Mouse (Mus musculus) lung, embryonic 15.5 days (tissue): ENCODE results near the gene Upf1. TPM values are rescaled to one million over a fixed set of nuclear protein-coding genes. Genes with fewer than 3 reads are reported as not detected.
A peak's percentile ranks its signal among the peaks of the same experiment; 100 is the strongest.

Experiments
- ATAC-seq: fragments of 200-750 bp; cut with Nextera tagmentation; 2 replicates; pipeline ENCODE4 v1.8.0; 2017; ENCODE audit warnings: moderate number of reproducible peaks, borderline replicate concordance; ENCODE audit not compliant: low FRiP score, low TSS enrichment; ENCODE audit errors: extremely low read depth
- H3K27ac ChIP-seq: fragments of 300-500 bp; sonication (generic); 2 replicates; pipeline ENCODE4 v1.5.1; 2015; ENCODE audit warnings: moderate library complexity, mild to moderate bottlenecking, inconsistent platforms
- H3K27me3 ChIP-seq: fragments of 300-500 bp; sonication (generic); 2 replicates; pipeline ENCODE4 v1.6.1; 2015; ENCODE audit warnings: inconsistent platforms
- H3K36me3 ChIP-seq: fragments of 300-500 bp; sonication (generic); 2 replicates; pipeline ENCODE4 v1.6.1; 2015; ENCODE audit warnings: inconsistent platforms
- H3K4me1 ChIP-seq: fragments of 300-500 bp; sonication (generic); 2 replicates; pipeline ENCODE4 v1.6.1; 2015; ENCODE audit warnings: inconsistent platforms
- H3K4me2 ChIP-seq: fragments of 300-500 bp; sonication (generic); 2 replicates; pipeline ENCODE4 v1.6.1; 2015; ENCODE audit warnings: inconsistent platforms, mild to moderate bottlenecking, moderate library complexity
- H3K4me3 ChIP-seq: fragments of 300-500 bp; sonication (generic); 2 replicates; pipeline ENCODE4 v1.5.1; 2015; ENCODE audit warnings: mild to moderate bottlenecking, inconsistent platforms
- H3K9ac ChIP-seq: fragments of 300-500 bp; sonication (generic); 2 replicates; pipeline ENCODE4 v1.6.1; 2015; ENCODE audit warnings: inconsistent platforms
- H3K9me3 ChIP-seq: fragments of 300-500 bp; sonication (generic); 2 replicates; pipeline ENCODE4 v1.6.1; 2016; ENCODE audit warnings: inconsistent platforms
- WGBS: fragments of 180-500 bp; shearing (Covaris S2); methylation state at CpG from one replicate; pipeline ENCODE4 v1.1.7; 2015; 5-methylcytosine and 5-hydroxymethylcytosine counted together
- polyA plus RNA-seq: library from polyadenylated mRNA; unstranded; fragments of >200 nt; fragmentation: Nextera tagmentation; extraction: Ambion mirVana; gene quantifications from 2 replicates; pipeline ENCODE4 v1.2.1, GENCODE M21; 2015

The Upf1 gene
- polyA plus RNA-seq, 1 experiment from 2014 or later, result 17.3 TPM

- peak within 1 kb of the TSS; percentile 83 for H3K27ac ChIP-seq
- peaks cover 29% of the 10 kb centered on the region for H3K36me3 ChIP-seq
- peak within 1 kb of the TSS; percentile 89 for H3K9ac ChIP-seq
- H3K4me1 ChIP-seq, result peaks cover 33% of the 10 kb centered on the region
- H3K9me3 ChIP-seq, result no peaks in the 10 kb centered on the region
- ATAC-seq, result peak; percentile 93
- H3K4me3 ChIP-seq, result peak within 1 kb of the TSS; percentile 82
- WGBS, result 2% methylated on average over 36 of the region's 36 CpGs
- H3K4me2 ChIP-seq, result peak within 1 kb of the TSS; percentile 67
- H3K27me3 ChIP-seq, result no peaks in the 10 kb centered on the region
These were observed 70.4 kb downstream of the Upf1 start, which contains the start of gene Homer3 for GRCm38 (mm10) chr8:70282603-70283135. TSS of gene Homer3 (plus strand) at chr8:70282827.

Other genes starting within 250 kb of the Upf1 start
- 0.22 and 0.23 TPM in 2 replicates for gene Ncan, start 232.4 kb downstream of the Upf1 start, polyA plus RNA-seq
- gene Nr2c2ap, start 221.9 kb downstream of the Upf1 start, polyA plus RNA-seq, result 30.9 and 32.5 TPM in 2 replicates
- gene Rfxank, start 214.1 kb downstream of the Upf1 start, polyA plus RNA-seq, result 20.3 TPM in 2 replicates
- gene Borcs8, start 213.8 kb downstream of the Upf1 start, polyA plus RNA-seq, result 44.9 and 45.7 TPM in 2 replicates
- 0.21 and 0.22 TPM in 2 replicates for gene Mef2b, start 213.6 kb downstream of the Upf1 start, polyA plus RNA-seq
- gene Tmem161a, start 180.9 kb downstream of the Upf1 start, polyA plus RNA-seq, result 69.7 TPM in 2 replicates
- 3.9 and 4.4 TPM in 2 replicates for gene Slc25a42, start 141.0 kb downstream of the Upf1 start, polyA plus RNA-seq
- 26.7 and 27.7 TPM in 2 replicates for gene Sugp2, start 119.1 kb downstream of the Upf1 start, polyA plus RNA-seq
- gene Armc6, start 118.8 kb downstream of the Upf1 start, polyA plus RNA-seq, result 24.2 and 30.1 TPM in 2 replicates
- gene Homer3, start 70.5 kb downstream of the Upf1 start, polyA plus RNA-seq, result 70.4 and 73.0 TPM in 2 replicates
- 46.0 and 48.0 TPM in 2 replicates for gene Ddx49, start 50.8 kb downstream of the Upf1 start, polyA plus RNA-seq
- gene Cope, start 50.8 kb downstream of the Upf1 start, polyA plus RNA-seq, result 332 and 336 TPM in 2 replicates
- gene Cers1, start 37.5 kb downstream of the Upf1 start, polyA plus RNA-seq, result 3.1 and 3.3 TPM in 2 replicates
- gene Gdf1, start 23.5 kb downstream of the Upf1 start, polyA plus RNA-seq, result 1.0 TPM in 2 replicates
- gene Comp, start 20.3 kb upstream of the Upf1 start, polyA plus RNA-seq, result 0.46 and 0.70 TPM in 2 replicates
- gene Crtc1, start 86.3 kb upstream of the Upf1 start, polyA plus RNA-seq, result 14.2 and 17.6 TPM in 2 replicates
- gene Klhl26, start 123.7 kb upstream of the Upf1 start, polyA plus RNA-seq, result 26.2 and 27.1 TPM in 2 replicates
- 6.5 and 6.6 TPM in 2 replicates for gene Tmem59l, start 134.1 kb upstream of the Upf1 start, polyA plus RNA-seq
- 181 and 186 TPM in 2 replicates for gene Crlf1, start 139.9 kb upstream of the Upf1 start, polyA plus RNA-seq
- gene Rex1bd, start 153.5 kb upstream of the Upf1 start, polyA plus RNA-seq, result 120 and 122 TPM in 2 replicates
- 909 and 953 TPM in 2 replicates for gene Uba52, start 157.5 kb upstream of the Upf1 start, polyA plus RNA-seq
- 307 and 313 TPM in 2 replicates for gene Fkbp8, start 174.4 kb upstream of the Upf1 start, polyA plus RNA-seq
- 50.0 and 54.4 TPM in 2 replicates for gene Kxd1, start 174.7 kb upstream of the Upf1 start, polyA plus RNA-seq
- 17.2 and 17.5 TPM in 2 replicates for gene Ell, start 186.2 kb upstream of the Upf1 start, polyA plus RNA-seq
- 134 TPM in 2 replicates for gene Isyna1, start 241.1 kb upstream of the Upf1 start, polyA plus RNA-seq